Mouse (Mus musculus): ENCODE results near the gene Elmo1.

DNA sequence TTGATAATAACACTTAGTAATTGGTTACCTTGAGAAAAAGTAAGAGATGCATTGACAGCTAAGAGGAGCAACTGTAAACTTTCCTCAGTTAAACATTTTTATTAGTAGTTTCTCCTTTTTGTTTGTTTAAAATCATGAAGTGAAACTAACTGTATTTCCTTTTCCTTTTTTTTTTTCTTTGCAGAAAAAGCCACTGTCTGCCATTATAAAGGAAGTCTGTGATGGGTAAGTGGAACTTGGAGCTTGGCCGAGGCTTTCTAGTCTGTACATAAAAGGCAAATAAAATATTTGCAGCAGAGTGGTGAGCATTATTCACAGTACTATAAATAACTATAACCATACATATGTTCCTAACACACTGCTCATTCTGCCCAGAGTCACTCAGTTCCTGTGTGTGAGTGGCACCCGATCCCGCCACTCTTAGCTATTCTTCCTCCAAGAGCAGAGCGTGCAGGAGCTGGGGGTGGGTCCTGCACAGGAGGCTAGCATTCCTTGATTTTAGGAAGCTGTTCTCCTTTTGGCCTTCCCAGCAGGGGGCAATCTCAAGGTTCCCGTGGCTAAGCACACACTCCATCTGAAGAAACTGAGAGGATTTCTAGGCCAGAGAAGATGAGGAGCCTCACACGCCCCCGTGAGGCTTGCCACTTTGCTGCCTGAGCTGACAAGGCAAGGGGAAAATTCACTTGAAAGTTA is 117.7 kb downstream of the Elmo1 start:
- TF ChIP-seq GATA1 (IDR thresholded peaks at IDR 0.05; ENCODE audit: low read depth, low read length) (no peak), CTCF (IDR thresholded peaks at IDR 0.05 in 2 of 3, conservative IDR thresholded peaks at IDR 0.05 in 1 of 3; ENCODE audit: control insufficient read depth in 1 of 3, insufficient read depth in 1 of 3, low read depth in 2 of 3, low read length in 3 of 3, poor library complexity in 1 of 3, severe bottlenecking in 1 of 3) (no peak), MAX (IDR thresholded peaks at IDR 0.05; ENCODE audit: low read length) (no peak), SIN3A (IDR thresholded peaks at IDR 0.05; ENCODE audit: low read length) (no peak), TAL1 (IDR thresholded peaks at IDR 0.05; ENCODE audit: low read length) (no peak), ZMIZ1 (IDR thresholded peaks at IDR 0.05; ENCODE audit: low read depth, low read length) (no peak), JUND (IDR thresholded peaks at IDR 0.05; ENCODE audit: low read depth, low read length) (no peak), CHD1 (IDR thresholded peaks at IDR 0.05; ENCODE audit: low read depth, low read length) (no peak)
